Mouse (Mus musculus): Measurements from ENCODE around the gene Abcc5.
"Not testable (repeated sequence)": the region's sequence is repeated elsewhere in the genome, so short reads cannot be mapped to it uniquely, and the experiment has no call there.

DNA sequence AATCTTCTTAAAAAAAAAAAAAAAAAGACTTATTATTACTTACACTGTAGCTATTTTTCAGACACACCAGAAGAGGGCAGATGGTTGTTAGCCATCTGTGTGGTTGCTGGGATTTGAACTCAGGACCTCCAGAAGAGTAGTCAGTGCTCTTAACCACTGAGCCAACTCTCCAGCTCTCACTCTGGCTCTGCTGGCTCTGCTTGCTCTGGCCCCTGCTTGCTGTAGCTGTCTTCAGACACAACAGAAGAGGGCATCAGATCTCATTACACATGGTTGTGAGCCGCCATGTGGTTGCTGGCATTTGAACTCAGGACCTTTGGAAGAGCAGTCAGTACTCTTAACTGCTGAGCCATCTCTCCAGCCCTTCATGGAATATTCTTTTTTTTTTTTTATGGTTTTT is 11.9 kb upstream of the Abcc5 start:
- TF ChIP-seq CTCF, EP300 (IDR thresholded peaks at IDR 0.05; ENCODE audit: low read depth): not testable (repeated sequence)

Data from liver, postnatal 0 days (tissue).